Mouse (Mus musculus) 416B (cell line): ENCODE data around the gene Gpc6.

Experiments
- DNase-seq: peaks from one replicate; pipeline ENCODE4 v3.0.0; 2011; ENCODE audit warnings: low read depth

The Gpc6 gene

GRCm38 (mm10) chr14:116947939-116948591, 22.9 kb downstream of the Gpc6 start:
- DNase-seq: no peak

- no peak for DNase-seq
These were observed 32.0 kb downstream of the Gpc6 start for GRCm38 (mm10) chr14:116957154-116957553.

GRCm38 (mm10) chr14:116964837-116965236, 39.7 kb downstream of the Gpc6 start:
- no peak for DNase-seq

GRCm38 (mm10) chr14:116974708-116975107, 49.6 kb downstream of the Gpc6 start:
- no peak for DNase-seq

GRCm38 (mm10) chr14:116975224-116975623, 50.1 kb downstream of the Gpc6 start:
- no peak for DNase-seq

GRCm38 (mm10) chr14:116977259-116977658, 52.1 kb downstream of the Gpc6 start:
- DNase-seq: no peak

- no peak for DNase-seq
These were observed 54.7 kb downstream of the Gpc6 start for GRCm38 (mm10) chr14:116979714-116980382.

- DNase-seq: no peak
These were observed 56.6 kb downstream of the Gpc6 start for GRCm38 (mm10) chr14:116981711-116982110.

GRCm38 (mm10) chr14:116987341-116987740, 62.2 kb downstream of the Gpc6 start:
- no peak for DNase-seq

- no peak for DNase-seq
These were observed 75.3 kb downstream of the Gpc6 start for GRCm38 (mm10) chr14:117000376-117000775.

- no peak for DNase-seq
These were observed 77.2 kb downstream of the Gpc6 start for GRCm38 (mm10) chr14:117002313-117002712.

- no peak for DNase-seq
These were observed 83.7 kb downstream of the Gpc6 start for GRCm38 (mm10) chr14:117008781-117009180.

- no peak for DNase-seq
These were observed 87.9 kb downstream of the Gpc6 start for GRCm38 (mm10) chr14:117012969-117013368.

- DNase-seq: no peak
These were observed 88.5 kb downstream of the Gpc6 start for GRCm38 (mm10) chr14:117013554-117014117.

GRCm38 (mm10) chr14:117015333-117015922, 90.3 kb downstream of the Gpc6 start:
- DNase-seq: no peak

GRCm38 (mm10) chr14:117022180-117022799, 97.2 kb downstream of the Gpc6 start:
- DNase-seq: no peak

- no peak for DNase-seq
These were observed 109.0 kb downstream of the Gpc6 start for GRCm38 (mm10) chr14:117034146-117034545.

GRCm38 (mm10) chr14:117041017-117041416, 115.9 kb downstream of the Gpc6 start:
- no peak for DNase-seq

- DNase-seq: no peak
These were observed 123.8 kb downstream of the Gpc6 start for GRCm38 (mm10) chr14:117048951-117049350.

- no peak for DNase-seq
These were observed 125.8 kb downstream of the Gpc6 start for GRCm38 (mm10) chr14:117050877-117051276.

- DNase-seq: no peak
These were observed 128.2 kb downstream of the Gpc6 start for GRCm38 (mm10) chr14:117053361-117053760.

- DNase-seq: no peak
These were observed 130.0 kb downstream of the Gpc6 start for GRCm38 (mm10) chr14:117055134-117055533.

- DNase-seq: no peak
These were observed 136.0 kb downstream of the Gpc6 start for GRCm38 (mm10) chr14:117061078-117061477.
